Mouse (Mus musculus): ENCODE measurements around the gene B3glct.

B3glct gene

DNA sequence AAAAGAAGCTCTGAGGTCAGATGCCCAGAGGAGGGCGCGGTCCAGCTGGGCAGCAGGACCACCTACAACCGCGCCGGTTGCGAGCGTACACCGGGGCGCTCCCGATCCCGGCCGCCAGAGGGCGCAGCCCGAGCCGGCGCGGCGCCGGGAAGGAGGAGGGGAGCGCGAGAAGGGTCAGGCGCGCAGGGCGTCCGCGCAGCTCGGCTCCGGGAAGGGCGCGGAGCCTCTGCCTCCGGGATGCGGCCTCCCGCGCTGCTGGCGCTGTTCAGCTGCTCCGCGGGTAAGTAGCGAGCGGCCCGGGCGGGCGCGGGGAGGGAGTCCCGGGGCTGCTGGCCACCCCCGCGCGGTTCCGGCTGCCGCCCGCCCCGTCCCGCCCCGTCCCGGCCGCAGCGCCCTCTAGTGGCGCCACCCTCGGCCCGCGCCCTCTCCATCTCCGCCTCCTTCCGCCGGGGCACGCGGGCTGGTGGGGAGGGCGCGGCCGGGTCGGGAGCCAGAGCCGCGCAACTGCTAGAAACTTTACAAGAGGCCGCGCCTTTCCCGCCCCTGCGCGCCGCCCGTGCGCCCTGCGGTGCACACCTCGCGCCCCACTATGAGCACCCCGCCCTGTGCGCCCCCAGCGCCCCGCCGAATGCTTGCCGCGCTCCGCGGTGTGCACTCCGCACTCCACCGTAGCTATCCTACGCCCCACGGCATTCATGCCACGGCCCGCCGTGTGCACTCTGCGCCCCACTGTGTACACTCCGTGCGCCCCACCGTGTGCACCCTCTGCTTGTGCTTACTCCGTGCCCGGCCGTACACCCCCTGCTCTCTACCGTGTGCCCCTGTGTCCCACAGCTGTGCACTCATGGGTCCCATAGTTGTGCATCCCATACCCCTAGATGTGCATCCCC, at the start of gene B3glct:
Gene B3glct (plus strand): TSS at position 131 of the 890 bp plus-strand sequence.
- no peak for DNase-seq (ENCODE audit: extremely low read depth, low read depth)

DNA sequence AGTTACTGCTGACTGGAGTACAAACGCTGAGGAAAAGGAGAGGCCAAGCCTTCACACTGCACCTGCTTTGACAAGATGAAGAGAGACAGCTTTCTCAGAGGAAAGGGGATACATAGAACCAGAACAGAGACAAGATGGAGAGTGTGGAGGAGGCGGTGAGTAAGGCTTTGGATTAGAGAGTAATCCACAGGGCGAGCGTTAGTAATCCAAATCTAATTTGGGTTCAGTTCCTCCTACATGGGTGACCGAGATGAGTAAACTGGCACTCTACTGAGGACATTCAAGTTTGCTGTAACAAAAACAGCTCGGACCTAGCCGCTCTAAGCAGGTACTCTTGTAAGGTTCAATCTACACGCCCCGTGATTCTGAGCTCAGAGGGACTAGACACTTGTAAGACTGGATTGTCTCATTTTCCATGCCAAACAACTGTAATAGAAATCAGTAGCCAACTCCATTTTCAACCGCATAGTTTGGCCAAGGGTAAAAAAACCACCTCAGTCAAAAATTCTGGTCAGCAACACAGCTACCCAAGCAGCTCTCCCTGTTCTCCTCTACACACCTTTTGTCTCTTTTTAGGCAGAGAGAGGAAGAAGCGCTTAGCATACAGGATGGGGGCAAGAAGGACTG, 43.5 kb upstream of the B3glct start:
- DNase-seq (ENCODE audit: extremely low read depth, low read depth), result peak; percentile 36

DNA sequence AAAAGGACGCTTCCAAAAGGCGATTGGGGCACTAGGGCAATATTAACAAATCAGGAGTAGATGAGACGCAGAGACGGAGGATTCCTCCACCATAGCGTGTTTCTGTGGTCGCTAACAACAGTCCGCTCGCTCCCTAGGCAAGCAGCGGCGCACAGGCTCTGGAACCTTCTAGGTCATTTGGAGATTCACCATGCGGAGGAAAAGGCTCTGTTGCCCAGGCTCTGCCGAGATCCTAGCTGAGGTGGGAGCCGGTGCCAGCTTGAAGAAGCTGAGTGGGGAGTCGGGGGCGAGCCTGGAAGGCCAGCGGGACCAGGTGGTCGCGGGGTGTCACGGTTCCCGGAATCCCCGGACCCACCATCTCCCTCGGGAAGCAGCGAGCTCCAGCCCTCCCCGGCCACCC, 42.5 kb upstream of the B3glct start:
- DNase-seq (ENCODE audit: extremely low read depth, low read depth), result peak; percentile 36

DNA sequence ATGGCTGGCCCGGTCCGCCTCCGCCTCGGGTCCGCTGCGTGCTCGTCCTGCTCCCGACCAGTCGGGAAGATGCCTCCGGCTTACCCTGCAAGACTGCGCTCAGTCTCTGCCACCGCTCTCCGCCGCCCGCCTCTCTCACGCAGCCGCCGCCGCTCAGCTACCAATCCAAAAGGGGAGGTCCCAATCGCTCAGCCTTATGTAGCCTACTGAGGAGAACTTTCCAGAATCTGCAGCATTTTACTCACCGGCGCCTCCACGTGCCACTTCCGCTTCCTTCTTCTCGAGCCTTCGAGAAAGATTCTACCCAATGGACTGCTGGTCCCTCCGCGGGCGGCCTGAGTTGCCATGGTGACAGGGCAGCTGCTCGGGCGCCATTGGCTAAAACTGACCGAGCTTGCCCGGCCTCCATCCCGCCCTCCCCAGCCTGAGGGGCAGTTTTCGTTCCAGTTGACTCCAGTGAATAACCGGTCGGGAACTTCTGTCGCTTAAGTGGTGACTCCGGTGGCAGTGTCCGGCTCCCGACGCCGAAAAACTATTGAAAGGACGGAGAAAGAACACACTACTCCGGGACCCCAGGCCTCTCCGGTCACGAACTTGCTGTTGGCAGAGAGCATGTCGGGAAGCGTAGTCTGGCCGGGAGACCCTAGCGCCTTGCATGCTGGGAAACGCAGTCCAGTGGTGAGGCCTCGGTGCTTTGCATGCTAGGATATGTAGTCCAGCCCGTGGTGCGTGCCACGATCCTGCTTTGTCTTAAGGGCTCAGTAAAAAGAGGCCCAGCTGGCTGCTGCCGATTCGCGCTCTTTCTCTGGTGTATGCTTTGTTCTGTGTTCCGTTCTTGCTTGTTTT, 41.7 kb upstream of the B3glct start, which contains the start of gene Hsph1:
Gene Hsph1 (minus strand): TSS at position 302 of the 846 bp plus-strand sequence.
- DNase-seq (ENCODE audit: extremely low read depth, low read depth), result peak; percentile 100

DNA sequence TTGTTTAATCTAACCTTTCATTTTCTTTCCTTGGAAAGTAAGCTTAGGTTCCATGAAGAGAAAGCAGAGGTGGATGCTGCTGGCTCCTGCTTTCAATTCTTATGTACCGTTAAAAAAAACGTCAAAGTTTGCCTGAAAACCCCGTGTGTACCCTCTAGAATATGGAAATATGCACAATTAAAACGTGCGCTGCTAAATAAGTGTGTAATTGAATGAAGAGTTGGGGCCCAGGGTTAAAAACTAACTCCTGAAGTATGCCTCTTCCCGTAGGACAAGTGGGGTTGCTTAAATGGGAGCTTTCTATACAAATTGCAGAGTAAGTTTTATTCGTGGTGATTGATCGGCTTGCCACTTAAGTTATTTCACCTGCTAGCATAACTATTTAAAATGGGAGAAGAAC, 40.7 kb upstream of the B3glct start:
- DNase-seq (ENCODE audit: extremely low read depth, low read depth), result no peak

DNA sequence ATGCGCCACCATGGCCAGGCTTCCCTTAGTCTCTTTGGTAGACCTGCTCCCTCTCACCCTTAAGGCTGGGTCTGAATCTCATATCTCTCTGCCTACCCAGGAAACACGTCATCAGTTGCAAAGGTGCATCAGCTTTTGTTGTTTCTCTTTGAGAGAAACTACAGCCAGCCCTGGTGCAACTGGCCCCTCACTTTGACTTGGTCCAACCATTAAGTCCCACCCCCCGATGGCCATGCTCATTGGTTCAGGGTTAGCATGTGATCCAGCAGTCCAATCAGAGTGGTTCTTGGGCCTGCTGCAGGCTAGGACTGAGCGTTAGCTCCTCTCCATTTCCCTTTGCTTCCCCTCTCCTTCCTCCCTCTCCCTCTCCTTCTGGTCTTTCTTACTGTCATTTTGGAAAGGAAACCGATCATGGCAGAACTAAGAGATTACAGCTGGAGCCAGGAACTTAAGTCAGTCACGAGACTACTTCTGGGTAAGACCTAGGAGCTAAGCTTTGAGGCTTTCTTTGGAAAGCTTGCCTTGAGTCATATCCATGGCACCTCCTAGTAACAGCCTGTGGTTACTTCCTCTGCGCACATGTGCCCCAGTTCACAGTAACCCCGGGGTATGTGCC, 36.6 kb upstream of the B3glct start:
- DNase-seq (ENCODE audit: extremely low read depth, low read depth), result peak; percentile 100

DNA sequence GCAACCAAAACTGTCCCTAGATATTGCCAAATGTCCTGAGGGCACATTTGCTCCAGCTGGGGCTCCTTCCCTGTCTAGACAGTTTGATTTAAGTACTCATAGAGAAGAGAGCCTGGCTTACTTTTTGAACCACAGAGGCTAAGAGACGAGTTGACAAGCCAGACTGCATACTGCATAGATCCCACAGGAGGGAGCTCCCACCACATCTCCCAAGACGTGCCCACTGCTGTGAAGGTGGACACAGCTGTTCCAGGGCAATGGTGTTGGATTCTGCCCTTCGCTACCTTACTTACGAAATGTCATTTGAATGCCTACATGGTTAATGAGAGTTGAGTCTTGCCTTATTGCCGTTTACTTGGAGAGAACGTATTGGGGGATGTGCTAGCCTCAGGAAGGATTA, 35.7 kb upstream of the B3glct start:
- DNase-seq (ENCODE audit: extremely low read depth, low read depth), result peak; percentile 83

DNA sequence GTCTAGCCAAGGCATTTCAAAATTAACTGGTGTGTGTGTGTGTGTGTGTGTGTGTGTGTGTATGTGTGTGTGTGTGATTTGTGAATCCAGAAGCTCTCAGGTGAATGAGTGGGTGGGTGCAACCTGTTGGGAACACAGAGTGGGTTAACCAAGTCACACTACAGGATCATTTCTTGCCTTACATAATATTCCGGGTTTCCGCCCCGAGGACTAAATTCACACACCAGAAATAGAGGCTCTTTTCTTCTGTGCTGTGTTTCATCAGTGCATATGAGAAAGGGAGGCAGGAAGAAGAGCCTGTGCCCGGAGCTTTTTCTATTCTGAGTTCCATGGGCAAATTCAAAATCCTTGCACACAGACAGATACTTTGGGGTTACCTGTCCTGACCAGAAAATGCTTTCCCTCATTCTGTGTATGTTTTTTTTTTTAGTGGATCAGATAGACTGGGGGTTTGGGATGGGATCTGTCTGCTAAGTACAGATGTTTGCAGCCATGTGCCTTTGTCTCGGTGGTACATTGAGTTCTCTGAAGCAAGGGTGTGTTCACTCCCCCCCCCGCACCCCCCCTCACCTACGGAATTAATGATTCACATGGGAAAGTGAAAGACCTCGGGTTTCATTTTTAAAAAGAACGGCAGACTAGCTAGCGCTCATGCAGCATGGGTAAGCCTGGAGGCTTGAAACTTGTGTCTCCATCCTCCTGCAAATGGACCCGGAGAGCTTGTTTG, 35.1 kb upstream of the B3glct start:
- DNase-seq (ENCODE audit: extremely low read depth, low read depth), result no peak

DNA sequence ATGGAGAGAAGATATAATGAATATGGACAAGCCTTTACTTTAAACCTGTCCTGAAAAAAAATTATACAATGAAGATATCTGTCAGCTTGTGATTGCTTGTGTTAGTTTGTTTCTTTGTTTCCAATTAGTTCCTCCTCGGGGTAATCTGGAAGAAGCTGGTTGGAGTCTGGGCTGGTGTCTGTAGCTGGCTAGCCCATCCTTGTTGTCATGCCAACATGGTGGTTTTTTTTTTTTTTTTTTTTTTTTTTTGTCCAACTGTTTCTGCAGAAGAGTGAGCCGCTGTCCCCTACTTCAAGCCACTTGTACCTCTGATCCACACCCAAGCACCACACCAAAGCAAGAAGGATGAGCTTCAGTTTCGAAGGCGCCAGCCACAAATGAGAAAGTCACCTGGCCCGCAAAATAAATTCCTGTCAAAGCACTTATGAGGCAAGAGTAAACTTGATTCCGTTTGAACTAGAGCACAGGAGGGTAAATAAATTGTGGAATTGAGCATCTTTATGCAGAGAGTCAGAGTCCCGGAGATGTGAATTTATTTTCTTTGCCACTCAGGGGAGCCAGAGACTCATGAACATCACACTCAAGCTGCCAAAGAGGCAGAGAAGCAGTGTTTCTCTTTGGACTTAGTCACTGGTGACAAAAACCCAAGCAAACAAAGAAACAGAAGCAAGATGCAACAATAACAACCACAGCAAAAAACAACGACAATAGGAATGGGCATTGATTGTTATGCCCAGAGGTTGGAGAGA, 30.5 kb upstream of the B3glct start:
- peak; percentile 65 for DNase-seq (ENCODE audit: extremely low read depth, low read depth)

DNA sequence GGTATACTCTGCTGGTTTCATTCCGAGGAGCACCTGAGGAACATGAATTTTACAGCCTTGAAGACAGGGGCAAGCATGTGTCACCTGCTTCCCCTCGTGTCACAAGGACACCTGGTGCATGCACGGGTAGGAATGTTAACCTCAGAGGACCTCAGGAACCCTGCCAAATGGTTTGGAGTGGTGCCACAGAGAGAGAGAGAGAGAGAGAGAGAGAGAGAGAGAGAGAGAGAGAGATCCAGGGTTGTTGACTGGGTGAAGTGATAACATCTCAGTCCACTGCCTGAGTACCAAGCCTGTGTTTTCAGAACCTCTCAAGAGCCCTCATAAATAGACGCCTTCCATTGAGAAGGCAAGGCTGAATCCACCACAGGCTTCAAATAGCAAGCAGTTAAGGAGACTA, 29.8 kb upstream of the B3glct start:
- peak; percentile 54 for DNase-seq (ENCODE audit: extremely low read depth, low read depth)

DNA sequence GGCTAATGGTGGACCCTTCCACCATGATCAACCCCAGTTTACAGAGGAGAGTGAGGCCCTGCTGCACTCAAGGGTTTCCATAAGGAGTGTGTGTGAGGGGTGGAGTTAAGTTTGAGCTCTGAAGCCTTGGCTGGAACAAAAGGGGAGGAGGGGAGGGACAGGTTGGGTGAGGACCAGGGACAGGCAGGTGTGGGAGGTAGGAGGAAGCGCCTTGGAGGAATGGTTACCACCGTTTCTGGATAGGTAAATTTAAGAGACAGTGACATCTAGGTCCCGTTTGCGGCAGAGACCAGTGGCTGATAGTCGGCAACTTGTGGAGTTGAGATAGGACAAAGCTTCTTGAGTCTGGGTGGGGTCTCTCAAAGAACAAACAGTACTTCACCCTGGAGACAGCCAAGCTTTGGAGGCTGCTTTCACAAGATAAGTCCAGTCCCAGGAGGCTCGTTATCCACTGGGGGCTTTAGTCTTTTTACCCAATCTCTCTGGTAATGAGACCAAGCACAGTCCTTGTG, 29.1 kb upstream of the B3glct start:
- DNase-seq (ENCODE audit: extremely low read depth, low read depth), result peak; percentile 100

DNA sequence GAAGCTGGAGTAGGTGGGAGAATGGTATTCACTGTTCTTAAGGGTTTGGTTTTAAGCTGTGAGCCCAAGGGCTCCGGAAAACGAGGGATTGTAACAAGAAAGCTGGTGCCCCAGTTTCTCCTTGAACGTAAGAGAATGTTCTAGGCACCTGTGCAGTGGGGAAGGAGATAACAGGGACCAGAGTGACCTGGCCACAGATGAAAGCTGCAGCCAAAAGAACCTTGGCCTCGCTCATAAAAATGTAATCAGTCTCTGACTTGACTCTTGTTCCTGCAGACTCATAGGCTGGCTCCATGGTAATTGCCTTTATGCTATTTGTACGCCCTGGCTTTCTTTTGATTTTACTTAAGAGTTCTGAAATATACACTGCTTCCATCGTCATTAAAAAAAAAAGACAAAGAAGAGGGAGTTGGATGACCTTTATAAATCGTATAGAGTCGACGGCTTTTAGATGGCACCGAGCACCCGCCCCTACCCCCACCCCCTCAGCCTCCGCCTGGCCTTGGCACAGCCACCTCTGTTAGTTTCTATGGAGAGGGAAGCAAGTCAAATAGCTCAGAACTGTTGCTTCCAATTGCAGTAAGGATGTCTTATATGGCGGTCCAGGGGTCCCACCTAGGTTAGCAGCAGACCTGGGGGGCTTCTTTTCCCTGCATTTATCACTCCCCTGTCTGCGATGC, 28.4 kb upstream of the B3glct start:
- peak; percentile 39 for DNase-seq (ENCODE audit: extremely low read depth, low read depth)

DNA sequence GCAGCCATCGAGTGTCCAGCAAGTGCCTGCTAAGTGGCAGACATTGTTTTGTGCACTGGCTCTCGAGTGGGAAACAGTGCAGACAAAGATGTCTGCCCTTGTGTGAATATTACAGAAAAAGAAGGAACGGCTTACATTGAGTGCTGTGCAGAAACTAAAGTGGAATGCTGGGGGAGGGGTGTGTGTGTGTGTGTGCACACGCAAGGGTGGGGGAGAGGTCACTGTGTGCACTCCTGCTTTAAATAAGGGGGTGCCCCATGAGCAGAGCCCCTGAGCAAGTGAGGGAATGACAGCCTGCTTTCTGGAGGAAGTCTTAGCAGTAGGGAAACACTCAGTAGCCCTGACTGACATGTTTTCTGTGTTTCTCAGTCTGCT, 27.9 kb upstream of the B3glct start:
- no peak for DNase-seq (ENCODE audit: extremely low read depth, low read depth)

DNA sequence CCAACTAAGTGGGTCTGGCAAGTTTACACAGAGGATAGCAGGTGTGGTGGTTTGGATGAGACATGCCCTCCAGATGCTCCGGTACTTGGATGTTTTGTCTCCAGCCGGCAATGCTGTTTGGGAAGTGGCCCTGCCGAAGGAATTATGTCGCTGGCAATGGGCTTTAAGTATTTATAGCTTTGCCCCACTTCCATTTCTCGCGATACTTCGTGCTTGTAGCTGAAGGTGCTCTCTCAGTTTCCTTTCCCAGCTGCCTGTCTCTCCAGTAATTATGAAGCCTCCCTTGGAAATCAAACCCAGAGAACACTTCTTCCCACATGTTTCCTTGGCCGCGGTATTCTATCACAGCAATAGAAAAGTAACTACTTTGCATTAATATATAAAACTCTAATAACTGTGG, 22.4 kb upstream of the B3glct start:
- DNase-seq (ENCODE audit: extremely low read depth, low read depth), result no peak

DNA sequence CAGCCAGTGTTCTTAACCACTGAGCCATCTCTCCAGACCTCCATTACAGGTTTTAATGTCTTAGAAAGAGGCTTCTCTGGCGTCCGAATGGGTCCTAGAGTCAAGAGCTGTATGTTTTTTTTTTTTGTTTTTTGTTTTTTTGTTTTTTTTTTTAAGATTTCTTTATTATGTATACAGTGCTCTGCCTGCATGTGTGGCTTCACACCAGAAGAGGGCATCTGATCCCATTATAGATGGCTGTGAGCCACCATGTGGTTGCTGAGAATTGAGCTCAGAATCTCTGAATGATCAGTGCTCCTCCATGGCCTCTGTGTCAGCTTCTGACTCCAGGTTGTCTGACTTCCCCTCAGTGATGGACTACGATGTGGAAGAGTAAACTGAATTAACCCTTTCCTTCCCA, 20.0 kb upstream of the B3glct start:
- DNase-seq (ENCODE audit: extremely low read depth, low read depth), result no peak

DNA sequence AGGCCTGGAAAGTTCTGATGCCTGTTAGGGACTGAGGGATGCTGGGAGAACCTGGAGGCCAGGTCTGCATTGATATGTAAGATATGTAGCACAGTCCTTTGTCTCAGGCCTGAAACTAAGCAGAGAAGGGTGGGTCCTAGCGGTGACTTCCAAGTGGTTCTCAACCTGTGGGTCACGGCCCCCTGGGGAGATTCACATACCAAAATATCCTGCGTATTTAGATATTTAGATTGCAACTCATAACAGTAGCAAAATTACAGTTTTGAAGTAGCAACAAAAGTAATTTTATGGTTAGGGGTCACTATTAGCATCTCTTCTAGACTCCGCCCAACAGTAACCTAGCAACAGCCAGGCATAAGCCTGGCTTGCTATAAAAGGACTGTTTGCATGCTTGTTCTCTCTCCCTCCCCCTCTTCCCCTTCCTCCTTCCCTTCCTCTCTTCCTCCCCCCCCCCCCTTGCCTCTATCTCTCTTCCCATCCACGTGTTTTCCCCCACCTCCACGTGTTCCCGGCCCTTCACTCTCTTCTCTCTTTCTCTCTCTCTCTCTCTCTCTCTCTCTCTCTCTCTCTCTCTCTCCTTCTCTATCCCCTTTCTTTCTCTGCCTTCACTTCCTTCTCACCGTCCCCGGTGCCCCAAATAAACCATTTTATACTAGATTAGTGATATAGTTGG, 19.2 kb upstream of the B3glct start:
- DNase-seq (ENCODE audit: extremely low read depth, low read depth), result peak; percentile 46

DNA sequence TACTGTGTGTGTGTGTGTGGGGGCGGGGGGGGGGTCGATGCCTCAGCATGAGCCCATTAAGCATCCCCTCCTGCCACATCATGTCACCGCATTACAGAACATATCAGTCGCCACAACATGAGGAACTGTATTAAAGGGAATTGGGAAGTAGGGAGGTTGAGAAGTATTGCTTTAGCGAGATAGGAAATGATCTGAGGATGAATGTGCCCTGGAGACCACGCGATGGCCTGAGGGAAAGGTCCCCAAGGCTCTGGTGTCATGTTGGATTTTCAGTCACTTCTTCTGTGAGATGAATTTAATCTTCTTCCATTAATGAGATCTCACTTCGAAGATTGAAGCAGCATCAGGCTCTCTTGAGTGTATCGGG, 18.6 kb upstream of the B3glct start:
- peak; percentile 68 for DNase-seq (ENCODE audit: extremely low read depth, low read depth)

DNA sequence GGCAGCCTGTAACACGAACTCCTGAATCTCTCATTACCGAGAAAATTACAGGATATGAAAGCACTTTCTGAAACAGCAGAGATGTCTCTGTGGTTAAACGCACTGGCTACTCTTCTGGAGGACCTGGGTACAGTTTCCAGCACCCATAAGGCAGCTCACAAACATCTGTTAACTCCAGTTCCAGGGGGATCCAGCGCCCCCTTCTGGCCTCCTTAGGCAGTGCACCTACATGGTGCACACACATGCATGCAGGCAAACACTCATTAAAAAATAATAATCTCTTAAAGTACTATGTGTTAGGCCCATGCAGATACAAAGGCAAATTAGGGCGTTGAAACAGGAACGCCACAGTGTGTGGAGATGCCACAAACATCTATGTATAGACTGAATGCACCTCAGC, 16.6 kb upstream of the B3glct start:
- DNase-seq (ENCODE audit: extremely low read depth, low read depth), result no peak

DNA sequence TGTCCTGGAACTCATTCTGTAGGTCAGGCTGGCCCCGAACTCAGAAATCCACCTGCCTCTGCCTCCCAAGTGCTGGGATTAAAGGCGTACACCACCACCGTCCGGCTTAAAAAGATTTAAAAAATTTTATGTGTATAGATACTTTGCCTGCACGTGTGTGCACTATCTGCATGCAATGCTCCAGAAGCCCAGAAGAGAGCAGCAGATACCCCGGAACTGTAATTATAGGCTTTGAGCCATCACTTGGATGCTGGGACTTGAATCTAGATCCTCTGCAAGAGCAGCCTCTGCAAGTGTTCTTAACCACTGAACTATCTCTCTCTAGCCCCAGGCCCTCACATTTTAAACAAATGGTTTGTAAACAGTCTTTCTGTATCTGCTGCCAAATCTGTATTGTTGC, 15.1 kb upstream of the B3glct start:
- peak; percentile 57 for DNase-seq (ENCODE audit: extremely low read depth, low read depth)
